Mouse (Mus musculus) liver, adult (tissue): ENCODE data around the gene Ambra1.

Source experiments
- GATA4 ChIP-seq: IDR thresholded peaks from 2 replicates; pipeline ENCODE4 v1.6.1; 2014; ENCODE audit warnings: mild to moderate bottlenecking, low read length; ENCODE audit not compliant: insufficient replicate concordance

The Ambra1 gene

DNA sequence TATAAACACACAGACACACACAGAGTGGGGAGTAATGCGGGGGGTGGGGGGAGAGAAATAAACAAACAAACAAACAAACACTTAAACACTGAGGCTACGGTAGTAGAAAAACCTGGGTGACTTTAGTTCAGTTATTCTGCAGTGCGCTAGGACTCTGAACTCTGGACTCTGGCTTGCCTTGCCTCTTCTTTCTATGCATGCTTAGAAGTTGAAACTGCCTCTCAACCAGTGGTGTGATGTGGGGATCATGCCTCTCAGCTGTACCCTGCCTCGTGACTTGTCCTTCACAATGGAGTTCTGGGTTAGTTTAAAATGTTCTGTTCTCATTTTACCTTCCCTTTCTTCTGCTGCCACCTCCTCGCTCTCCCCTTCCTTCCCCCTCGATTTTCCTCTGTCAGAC, 81.5 kb downstream of the Ambra1 start:
- no peak for TF ChIP-seq GATA4

DNA sequence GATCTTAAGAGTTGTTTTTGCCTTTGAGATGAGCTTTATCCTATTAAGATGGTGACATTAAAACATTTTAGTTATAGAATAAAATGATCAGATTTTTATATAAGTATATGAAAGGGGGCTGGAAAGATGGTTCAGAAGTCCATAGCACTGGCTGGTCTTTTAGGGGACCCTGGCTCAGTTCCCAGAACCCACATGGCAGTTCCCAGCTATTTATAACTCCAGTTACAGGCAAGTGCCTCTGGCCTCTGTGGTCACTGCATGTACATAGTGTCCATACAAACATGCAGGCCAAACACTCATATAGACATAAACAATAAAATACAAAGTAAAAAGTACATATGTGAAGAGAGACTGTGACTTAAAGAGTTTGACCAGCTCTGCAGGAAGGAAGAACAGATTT, 86.8 kb downstream of the Ambra1 start:
- no peak for TF ChIP-seq GATA4

DNA sequence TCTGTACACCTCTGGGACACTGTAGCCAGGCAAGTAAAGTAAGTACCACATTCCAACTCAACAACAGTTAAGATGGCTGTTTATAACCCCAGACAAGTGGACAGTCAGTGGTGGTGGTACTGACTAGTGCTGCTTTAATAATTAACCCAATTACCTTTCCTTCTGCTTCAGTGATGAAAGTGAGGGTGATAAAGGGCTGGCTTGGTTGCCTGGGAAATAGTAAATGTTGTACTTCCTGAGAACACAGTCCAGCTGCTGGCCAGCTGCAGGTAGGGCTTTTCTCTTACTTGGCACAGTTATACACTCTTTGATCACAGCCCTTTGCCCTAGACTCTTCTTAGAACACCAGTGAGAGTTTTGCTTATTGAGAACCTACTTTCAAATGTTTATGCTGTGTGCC, 102.3 kb downstream of the Ambra1 start:
- TF ChIP-seq GATA4, result no peak

DNA sequence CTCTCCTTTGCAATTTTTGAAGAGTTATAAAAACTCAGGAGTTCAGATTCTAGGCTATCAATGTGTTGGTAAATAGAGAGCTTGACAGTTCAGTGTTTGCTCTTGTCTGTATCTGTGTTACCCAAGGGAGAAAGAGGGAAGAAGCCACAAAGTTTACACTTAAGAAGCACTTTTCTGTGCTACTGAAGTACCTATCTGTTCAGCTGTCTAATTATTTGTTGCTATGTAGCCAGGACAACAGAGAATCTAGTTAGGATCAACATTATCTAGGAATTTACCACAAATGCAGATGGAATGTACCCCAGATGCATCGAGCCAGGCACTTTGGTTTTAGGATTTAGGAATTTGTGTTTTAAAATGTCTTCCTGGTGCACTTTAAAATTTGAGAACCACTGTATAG, 104.3 kb downstream of the Ambra1 start:
- TF ChIP-seq GATA4, result no peak

DNA sequence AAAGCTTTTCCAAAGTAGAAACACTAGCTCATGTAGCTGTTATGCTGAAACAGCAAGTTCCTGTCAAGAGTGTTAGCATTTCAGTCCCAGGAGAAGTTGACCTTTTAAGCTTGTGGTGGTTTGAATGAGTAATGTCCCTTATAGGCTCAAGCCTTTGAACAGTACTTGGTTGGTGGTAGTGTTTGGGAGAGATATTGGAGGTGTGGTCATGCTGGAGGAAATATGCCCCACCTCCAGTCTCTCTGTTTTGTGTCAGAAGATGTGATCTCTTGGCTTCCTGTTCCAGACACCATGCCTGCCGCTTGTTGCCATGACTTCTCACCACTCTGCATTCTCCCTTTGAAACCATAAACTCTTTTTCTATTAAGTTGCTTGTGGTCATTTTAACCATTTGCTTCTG, 105.1 kb downstream of the Ambra1 start:
- TF ChIP-seq GATA4, result no peak

DNA sequence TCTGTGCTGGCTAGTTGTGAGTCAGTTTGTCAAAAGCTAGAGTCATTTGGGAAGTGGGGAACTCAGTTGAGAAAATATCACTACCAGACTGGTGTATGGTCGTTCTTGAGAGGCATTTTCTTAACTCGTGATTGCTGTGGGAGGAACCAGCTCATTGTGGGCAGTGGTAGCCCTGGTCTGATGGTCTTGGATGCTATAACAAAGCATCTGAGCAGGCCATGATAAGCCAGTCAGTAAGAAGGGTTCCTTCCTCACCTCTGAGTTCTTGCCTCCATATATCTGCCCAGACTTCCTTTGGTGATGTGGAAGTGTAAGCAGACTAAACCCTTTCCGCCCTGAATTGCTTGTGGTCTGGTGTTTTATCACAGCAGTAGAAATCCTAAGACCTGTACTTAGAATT, 105.7 kb downstream of the Ambra1 start:
- no peak for TF ChIP-seq GATA4

DNA sequence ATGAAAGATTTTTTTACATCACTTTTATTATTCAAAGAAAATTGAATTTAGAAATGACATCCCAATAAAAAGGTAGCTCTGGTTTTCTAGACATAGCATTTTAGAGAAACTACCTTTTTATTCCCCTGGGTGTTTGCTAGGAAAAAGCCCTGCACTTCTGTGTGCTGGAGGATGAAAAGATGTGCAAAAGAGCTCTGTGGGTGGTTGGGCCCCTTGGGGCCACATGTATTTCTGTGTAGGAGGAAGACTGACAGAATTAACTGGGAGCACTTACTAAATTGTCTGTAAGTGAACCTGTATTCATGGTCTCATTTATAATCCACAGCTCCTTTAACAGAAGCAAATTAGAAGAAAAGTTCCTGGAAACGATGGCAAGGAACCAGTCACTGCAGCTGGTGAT, 114.2 kb downstream of the Ambra1 start:
- TF ChIP-seq GATA4, result no peak

DNA sequence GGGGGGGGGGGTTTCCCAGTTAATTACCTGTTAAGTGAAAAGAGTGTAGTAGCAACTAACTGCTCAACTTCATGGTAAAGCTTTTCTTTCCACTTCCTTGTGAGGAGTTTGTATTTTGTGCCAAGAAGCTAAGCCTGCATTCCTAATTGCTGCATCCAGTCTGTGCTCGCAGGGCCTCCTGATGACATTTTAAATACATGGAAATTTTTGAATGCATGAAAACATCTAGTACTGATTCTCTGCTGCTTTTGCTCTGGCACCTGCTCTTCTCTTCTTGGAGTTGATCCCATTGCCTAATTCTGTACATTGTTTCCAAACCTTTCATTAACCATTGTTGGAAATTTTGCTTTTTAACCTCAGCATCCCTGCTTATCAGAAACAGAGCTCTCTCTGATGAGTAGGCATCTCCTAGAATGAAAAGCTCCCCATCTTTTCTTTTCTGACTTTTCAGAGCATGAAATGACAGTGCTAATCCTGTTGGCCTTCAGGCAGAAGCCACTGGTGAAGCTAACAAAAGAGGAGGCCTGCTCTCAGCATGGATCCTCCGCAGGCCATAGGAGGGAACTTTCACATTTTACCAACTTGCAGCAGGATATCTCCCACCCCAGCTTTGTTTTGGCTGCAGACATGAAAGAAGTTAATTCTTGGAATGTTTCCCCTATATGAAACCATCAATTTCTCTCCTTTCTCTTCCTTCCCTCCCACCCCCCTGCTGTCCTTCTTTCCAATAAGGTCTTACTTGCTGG, 122.7 kb downstream of the Ambra1 start:
- TF ChIP-seq GATA4, result no peak

DNA sequence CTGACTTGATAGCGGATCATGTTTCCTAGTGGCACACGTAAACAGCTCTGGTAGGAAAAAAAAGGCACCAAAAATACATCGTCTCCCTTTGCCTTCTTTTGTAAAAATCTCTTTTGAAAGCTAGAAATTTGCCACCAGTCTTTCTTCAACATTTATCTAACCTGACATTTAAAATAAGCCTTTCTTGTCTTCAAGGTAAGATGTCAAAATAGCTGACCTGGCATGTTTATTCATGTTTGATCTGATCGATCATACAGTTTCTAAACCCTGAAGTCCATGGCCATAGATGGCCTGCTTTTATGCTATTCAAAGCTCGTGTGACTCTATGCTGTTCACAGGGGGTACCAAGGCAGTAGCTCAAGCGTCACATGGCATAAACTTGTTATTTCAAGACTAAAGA, 124.6 kb downstream of the Ambra1 start:
- TF ChIP-seq GATA4, result no peak

DNA sequence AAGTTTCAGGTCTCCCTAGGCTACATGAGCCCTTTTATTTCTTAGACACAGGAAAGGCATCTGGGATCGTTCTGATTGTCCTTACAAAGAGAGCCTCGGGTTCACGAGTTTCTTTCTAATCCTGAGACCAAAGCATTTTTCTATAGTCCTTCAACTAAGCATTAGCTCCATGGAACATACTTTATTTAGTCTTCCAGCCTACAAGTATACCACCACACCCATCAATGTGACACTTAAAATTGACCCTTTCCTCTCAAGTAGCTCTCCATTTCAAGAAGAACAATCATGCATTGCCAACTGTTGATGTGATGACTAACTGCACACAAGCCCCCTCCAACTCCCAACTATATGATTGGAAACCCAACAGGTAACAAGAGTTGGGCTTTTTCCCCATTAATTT, 127.0 kb downstream of the Ambra1 start:
- TF ChIP-seq GATA4, result no peak

DNA sequence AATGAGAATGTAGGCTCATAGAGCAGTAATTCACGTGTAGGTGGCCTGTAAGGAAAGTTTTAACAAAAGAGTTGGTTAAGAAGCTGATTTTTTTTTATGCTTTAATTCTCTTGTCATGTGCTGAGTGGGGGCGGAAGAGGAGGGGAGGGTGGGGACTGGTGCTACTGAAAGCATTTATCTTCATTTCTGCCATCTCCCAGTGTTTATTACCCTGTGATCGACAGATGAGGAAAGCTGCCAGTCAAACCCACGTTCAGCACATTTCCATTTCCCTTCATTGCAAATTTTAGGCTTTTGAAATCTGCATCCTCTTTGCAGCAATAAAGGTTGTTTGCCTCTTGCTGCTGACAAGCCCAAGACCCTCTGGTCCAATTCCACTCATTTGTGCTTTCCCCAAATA, 129.5 kb downstream of the Ambra1 start:
- no peak for TF ChIP-seq GATA4

DNA sequence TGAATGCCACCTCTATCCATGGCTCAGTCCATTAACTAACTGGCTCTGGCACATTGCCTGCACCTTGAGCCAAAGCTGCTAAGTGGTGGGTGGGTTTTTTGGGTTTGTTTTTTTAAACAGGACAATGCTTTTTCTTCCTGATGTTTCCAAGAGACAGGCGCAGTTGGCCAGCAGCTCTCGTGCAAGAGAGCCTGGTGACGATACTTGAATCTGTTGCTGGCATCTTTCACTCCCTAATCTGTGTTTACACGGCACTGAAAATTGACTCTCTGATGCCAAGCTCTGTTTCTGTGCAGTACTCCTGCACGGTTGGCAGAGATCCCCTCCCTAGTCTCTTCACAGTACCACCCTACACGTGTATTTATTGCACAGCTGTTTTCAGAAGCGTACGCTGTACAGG, 140.8 kb downstream of the Ambra1 start:
- no peak for TF ChIP-seq GATA4

DNA sequence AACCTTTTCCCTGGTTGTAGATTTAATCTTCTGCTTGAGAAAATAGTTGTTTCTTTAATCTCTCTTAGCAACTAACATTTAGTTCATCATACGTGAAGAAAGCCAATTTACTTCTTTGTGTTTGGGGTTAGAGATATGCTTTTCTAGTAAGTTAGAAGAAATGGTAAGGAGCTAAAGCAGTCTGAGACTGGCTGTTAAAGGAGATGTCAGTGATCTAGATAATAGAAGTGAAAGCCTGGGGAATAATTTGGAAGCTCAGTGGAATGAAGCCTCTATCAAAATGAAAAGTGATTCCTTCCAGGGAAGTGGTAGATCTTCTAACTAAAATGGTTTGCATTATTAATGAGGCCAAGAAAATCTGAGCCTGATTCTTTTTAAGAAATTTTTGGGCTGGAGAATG, 141.3 kb downstream of the Ambra1 start:
- no peak for TF ChIP-seq GATA4

DNA sequence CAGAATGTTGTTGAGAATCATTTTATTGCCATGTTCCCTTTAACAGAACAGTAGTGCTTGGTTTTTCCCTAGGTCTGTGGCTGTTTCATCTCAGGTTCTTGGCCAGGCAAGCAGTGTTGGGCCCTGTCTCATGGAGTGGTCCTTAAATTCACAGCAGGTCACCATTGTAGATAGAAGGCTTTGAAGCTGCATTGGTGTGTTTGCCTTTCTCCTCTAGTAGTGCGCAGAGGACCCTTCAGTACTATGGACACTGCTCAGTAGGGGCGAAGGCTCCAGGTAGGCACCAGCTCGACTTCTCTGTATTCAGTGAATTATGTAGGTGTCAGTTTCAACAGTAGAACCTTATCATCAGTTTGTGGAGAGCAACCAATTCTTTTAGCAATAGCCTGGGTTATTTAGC, 142.7 kb downstream of the Ambra1 start:
- no peak for TF ChIP-seq GATA4

DNA sequence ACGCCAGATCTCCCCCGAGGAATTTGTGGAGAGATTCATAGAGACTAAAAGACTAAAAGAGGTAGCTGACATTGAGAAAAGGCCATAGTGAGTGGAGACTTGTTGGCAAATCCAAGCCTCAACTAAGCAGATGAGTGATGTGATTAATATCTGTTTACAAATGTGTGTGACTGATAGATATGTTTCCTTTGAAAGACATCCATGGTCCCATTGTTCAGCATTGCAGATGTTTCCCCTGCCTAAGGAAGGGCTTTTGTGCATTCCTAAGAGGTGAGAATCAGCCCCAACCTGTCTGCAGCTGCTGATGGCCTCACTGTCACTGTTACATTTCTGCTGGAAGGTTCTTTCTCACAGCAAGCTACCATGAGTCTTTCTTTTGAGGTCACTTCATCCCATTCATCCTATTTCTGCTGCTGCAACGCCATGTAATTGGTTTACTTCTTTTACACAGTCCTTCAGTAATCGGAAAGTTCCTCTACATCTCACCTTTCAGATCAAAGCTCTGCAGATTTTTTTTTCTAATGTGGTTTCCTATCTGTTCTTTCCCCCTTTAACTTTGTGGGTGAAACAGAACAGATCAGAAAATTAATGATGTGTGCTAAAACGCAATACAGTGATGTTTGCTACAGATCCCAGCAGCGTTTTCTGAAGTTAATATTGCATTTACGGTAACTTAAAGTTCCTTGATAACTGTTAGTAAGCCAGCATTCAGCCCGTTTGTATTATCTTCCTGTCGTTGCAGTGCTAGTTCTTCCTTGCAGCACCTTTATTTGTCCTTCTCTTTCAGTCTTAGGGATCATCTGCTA, 146.3 kb downstream of the Ambra1 start:
- TF ChIP-seq GATA4, result no peak

DNA sequence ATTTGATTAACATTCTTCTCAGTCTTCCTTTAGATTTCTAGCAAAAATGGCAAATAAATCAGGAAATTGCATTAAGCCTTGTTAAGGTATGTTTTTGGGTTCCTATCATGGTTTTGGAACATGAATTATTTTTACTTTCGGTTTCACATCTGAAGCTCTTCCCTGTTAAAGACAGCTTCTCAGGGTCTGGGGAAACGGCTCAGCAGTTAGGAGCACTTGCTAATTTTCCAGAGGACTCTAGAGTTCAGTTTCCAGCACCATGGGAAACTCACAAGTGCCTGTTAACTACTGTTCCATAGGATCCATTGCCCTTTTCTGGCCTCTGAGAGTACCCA, 146.8 kb downstream of the Ambra1 start:
- TF ChIP-seq GATA4, result no peak
